Mouse (Mus musculus) cerebellum, adult 8-10 months (tissue): ENCODE results near the gene Tsga10ip.

Experiments used
- DNase-seq: peaks from one replicate; pipeline ENCODE4 v3.0.0; 2022

Tsga10ip gene

DNA sequence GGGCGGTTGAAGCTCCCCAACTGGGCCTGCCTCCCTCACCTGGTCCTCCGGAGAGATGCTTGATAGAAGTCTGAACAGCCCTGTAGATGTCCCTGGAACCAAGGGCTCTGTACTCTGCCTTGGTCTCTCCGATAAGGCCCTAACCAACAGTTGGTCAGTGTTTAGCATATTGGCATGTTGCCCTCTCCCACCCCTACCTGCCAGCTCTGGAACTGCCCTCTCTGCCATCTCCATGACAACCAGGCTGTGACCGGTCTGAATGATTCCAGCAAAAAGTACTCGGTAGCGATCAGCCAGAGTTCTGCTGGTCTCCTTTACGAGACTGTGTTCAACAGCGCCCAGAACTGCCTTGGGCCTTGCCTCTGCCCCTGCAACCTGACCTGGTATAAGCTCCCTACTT is at the start of gene Tsga10ip:
TSS of gene Tsga10ip (minus strand) at position 234 of the 400 bp plus-strand sequence.
- no peak for DNase-seq

DNA sequence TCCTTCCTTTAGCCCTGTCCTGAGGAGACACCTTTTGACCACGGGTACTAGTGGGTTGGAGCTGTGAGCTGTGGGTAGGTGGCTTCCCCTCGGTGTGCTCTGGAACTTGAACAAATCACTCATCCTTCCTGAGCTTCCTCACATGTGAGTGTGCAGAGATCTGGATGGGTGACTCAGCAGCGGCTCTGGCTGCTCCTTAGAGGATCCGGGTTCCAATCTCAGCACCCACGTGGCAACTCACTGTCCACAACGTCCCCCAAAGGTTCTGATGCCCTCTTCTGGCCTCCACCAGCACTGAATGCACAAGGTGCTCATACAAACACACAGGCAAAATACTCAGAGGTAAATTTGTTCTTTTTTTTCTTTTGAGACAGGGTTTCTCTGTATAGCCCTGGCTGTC is 49.4 kb upstream of the Tsga10ip start:
- DNase-seq, result no peak

DNA sequence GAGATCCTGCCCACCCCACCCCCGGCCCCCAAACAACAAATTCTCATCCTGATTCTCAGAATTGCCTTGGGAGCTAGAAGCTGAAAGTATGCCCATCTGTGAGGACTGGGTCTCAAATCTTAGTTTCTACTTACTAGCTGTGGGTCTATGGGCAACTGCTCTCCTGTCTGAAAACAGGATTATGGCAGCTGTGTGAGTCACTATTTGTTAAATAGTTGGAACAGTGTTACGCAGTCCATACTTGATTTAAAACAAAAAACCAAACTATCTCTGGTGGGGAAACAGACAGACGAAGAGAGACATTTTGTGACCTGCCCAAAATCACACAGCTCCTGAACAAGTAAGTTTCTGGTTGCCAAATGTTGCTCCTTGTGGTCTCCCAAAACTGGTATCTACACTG is 47.3 kb upstream of the Tsga10ip start:
- no peak for DNase-seq

DNA sequence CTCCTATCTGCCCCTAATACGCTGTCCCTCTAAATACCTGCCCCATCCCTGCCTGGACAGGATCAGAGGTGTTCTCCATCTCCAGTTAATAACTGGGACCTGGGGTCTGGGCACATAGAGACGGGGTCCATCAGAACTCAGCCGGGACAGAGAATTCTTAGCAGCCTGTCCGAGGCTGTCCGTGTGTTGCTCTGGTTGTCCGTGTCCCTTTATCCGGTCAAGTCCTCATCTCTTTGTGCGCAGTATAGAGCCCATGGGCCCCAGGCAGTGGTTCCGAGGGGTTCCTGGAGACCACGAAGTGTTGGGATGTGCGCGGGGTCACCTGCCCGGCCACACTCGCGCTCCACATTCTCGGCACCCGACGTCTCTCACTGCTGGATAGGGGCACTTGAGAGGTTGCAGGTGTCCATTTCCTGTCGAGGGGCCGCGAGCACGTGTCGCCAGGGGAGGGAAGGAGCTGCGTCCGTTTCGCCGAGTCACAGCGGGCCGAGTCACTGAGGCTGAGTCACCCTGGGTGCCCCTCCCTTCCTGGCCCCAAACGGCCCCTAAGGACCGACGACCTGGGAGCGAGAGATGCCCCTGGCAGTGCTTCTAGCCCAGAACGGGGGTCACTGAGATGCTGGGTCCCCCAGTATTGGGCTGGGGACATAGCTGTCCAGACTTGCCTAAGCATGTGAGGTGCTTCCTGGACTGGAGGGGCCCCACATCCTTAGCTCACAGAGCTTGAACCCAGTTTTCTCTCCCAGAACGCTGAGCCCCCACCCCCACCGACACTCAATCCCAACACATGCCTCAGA is 46.2 kb upstream of the Tsga10ip start:
- DNase-seq, result no peak

DNA sequence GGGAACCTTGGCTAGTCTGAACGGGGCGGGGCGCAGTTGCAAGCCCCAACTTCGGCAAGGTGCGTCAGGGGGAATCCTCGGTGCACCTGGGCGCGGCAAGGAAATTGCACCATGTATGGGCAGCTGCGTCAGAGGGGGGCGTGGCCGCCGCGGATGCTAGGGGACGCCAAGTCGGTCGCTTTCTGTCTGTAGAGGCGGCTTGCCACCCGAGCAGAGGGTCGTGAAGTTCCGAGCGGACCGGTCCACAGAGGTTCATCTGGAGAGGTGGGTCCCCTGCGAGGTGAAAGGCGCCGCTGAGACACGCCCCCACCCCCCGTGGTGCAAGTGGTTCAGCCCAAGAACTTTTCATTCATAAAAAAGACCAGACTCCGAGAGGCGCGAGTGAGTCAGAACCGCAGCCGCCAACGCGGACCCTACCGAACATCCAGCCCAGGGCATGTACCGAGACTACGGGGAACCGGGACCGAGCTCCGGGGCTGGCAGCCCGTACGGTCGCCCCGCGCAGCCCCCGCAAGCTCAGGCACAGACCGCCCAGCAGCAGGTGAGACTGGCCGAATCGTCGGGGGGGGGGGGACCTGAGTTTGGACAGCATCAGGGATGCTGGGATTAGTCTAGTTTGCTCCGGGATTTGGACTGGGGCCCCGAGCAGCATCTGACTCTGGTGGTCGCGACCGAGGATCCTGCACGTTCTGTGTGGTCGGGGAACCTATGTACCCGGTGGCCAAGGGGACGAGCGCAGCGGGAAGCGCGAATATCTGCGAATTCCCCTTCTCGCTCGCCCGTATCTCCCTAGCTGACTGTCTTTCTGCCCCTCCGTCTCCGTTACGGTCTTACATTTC is 45.4 kb upstream of the Tsga10ip start, which contains the start of gene Fosl1:
TSS of gene Fosl1 (plus strand) at position 33 of the 839 bp plus-strand sequence.
- DNase-seq, result peak; percentile 61

DNA sequence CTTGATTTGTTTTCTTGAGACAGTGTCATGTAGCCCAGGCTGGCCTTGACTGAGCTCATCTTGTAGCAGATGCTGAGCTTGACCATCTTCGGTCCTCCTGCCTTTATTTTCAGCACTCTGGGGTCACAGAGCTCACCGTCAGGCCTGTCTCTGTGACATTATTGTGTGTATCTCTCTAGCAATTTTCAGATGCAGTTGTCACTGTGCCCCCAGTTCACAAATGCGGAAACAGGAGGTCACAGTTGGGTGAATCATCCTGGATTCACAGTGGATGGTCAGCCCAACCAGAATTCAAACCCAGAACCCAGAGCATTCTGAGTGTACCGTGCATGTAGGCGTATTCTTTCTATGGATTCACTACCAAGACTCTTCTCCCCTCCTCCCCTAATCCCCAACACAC is 43.4 kb upstream of the Tsga10ip start:
- DNase-seq, result no peak

DNA sequence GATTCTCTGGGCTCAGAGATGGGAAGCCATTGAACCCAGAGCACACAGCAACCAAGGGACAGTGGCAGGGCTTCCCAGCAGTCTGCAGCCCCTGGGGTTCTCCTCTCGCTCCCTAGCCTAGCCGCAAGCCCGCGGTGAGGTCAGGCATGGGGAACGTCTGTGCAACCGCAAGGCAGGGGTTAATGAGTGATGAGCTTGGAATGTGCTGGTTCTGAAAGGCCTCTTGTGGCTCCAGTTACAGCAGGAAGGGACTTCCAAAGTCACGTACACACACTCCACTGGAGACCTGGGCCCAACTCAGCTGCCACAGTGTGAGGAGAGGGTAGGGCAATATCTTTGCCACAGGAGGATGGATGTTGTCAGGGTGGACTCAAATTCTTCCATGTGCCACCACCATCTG is 42.6 kb upstream of the Tsga10ip start:
- DNase-seq, result no peak

DNA sequence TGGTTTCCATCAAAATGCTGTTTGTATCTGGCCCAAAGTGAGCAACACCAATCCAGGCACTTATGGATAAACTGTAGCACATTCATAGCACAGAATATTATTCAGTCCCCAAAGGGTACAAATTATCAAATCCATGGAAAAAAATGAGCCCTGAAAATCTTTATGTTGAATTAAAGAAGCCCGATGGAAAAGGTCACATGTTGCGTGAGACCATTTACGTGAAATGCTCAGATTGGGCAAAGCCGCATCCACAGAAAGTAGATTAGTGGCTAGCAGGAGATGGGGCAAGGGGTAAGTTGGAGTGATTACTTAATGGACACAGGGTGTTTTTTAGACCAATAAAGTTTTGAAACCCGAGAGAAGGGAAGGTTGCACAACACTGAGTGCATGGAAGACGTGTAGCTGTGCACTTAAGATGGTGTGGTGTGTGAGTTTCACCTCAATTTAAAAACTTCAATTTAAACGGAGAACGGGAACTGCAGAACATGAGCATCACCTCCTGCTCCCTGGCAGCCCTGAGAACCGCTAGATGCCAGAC is 42.1 kb upstream of the Tsga10ip start:
- DNase-seq, result no peak

DNA sequence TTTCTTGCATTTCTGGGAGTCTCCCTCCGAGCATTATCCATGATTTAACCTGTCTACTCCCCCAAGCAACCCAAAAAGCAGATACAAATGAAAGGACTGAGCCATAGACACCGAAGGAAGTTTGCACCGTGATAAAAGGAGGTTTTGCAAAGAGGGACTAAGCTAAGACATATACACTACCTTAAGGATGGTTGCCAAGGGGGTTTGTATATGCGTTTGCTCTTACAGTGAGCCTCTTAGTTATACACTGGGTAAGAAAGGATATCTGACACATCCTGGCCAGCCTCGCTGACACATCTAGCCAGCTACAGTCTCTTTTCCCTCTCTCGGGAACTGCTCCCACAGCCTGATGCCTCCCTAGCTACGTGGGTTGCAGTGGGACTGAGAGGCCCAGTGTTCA is 31.6 kb upstream of the Tsga10ip start:
- no peak for DNase-seq

DNA sequence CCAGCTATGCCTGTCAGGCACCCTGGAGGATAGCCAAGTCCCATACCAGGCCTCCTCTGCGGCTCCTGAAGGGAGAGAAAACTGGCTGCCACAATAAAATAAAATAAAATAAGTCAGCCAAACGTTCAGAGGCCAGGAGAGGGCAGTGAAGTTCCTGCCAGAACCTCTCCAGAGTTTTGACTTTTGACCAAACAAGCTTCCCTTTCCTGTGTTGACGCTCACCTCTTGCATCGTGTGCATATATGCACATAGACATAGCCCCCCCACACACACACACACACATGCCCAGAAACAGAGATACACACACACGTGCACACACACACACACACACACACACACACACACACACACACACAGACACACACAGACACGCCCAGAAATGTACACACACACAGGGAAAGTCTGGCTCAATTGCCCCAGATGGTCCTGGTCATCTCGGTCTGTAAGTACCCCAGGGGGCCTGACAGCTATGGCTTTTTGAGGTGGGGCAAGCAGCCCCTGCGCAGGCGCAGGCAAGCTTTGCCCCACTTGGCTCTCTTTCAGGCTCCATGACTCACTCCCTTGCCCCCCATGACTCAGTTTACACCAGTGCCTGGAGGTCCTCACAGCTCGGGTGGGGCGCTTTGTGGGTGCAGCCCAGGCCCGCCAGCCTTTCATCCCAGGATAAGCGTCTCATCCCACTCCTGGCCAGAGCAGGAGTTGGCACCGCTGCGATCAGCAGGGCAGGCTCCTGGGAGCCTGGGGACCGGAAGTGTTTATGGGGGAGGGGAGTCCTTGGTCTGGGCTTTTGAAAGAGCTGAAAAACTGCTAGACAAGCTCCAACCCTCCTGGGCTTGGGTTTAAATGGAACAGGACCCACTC is 30.9 kb upstream of the Tsga10ip start:
- DNase-seq, result peak; percentile 38

DNA sequence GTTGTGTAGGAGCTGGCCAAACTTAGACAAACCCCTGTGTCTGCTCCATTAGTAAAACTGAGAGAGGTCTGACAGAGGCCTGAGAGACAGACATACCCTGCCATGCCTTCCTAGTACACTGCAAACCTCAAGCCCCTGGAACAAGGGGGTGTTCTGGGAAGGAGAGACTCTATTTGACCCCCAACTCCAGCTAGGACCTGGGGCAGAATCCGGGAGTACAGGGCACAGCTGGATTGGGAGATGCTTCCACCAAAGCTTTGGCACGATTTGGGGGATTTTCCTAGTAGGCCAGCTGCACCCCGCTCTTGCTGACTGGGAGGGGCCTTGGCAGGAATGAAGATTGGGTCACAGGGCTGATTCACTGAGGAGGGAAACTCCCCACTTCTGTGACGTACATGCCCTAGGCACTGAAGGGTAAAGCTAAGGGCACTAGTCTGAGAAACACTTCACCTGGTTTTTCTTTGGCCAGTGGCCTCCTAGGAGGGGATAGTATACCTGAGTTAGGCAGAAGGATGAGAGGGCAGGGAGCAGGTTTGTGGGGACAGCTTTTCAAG is 29.7 kb upstream of the Tsga10ip start:
- DNase-seq, result no peak

DNA sequence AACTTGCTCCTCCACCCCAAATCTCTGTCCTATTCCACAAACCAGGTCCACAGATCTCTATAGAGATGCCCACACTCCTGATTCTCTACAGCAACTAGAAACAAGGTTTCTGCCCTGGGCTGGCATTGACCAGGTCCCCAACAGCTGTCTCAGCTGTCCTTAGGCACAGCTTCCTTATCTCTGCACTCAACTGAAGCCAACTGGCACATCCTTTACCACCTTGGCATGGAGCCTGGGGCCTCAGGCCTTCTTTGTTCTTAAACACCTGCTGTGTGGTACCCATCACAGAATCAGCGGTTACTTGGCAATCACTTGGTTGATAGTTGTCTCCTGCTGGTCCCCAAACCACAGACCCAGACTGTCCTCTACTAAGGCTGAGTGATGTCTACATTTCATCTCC is 28.1 kb upstream of the Tsga10ip start:
- no peak for DNase-seq

DNA sequence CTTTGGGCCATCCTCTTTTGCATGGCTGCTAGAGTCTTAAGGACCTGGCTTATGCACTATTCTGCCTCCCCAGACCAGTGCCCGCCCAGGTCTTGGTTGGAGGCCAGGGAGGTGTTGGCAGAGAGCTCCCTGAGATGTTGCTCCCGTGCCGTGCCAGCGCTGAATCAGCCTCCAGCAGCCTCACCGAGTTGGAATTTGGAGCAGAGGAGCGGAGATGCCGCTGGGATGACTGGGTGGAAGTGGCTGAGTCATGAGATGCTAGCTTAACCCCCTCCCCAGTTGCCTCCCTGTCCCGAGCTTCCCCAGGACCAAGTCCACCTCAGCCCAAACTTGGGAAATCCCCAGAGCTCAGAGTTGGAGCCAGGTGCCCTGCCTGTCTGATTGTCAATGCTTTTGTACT is 27.5 kb upstream of the Tsga10ip start:
- peak; percentile 62 for DNase-seq

DNA sequence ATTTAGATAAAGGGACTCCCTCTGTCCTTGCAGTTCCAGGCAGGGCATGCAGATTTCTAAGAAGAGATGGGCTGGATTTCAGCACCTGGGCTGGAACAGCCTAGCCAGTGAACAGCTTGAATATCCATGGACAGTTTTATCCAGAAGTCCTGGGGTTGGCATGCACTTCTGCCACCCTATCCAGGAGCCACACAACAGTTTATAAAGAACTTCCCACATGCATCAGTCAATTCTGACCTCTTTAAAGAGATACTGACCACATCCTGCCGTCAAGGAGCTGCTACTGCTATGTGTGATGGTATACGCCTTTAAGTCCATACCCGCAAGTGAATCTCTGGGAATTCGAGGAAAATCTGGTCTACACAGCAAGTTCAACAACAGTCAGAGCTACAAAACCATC is 26.9 kb upstream of the Tsga10ip start:
- no peak for DNase-seq

DNA sequence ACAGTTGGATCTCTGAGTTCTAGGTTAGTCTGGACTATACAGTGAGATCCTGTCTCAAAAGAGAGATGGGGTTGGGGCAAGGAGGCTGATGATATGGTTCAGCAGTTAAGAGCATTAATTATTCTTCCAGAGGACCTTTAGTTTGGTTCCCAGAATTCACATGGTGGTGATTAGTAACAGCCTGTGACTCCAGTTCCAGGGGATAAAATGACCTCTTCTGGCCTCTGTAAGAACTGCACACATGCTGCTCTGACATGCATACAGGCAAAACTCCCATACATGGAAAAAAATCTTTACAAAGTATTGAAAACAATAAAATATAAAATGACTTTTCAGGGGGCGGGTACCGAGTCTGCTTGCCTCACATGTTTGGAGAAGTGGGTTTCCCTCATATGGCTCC is 25.8 kb upstream of the Tsga10ip start:
- no peak for DNase-seq

DNA sequence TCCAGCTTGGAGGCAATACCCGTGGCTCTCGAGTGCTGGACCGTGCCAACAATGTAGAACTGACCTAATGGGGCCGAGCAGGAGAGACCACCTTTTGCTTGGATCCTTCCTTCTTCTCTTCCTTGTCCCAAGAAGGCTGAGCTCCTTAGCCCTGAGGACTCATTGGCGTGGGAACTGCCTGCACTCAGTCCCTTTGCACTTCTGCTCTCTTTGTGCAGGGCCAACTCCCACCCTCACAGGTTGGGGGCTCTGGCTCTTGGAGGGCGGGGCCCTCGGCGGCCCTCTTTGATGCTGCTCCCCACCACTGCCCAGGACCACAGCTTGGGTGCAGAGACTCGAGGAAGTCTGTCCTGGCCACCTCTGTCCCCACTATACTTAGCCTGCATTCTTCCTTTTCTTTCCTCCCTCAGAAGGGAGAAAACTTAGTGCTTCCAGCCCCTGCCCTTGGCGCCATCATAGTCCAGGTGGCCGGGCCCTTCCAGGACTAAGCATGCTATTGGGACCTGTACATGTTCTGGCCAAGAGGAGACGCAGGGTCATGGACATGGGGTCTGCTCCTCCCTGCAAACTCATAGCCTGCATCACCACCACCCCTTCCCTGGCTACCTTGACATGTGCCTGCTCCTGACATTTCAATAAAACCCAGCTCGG is 24.4 kb upstream of the Tsga10ip start:
- DNase-seq, result no peak

DNA sequence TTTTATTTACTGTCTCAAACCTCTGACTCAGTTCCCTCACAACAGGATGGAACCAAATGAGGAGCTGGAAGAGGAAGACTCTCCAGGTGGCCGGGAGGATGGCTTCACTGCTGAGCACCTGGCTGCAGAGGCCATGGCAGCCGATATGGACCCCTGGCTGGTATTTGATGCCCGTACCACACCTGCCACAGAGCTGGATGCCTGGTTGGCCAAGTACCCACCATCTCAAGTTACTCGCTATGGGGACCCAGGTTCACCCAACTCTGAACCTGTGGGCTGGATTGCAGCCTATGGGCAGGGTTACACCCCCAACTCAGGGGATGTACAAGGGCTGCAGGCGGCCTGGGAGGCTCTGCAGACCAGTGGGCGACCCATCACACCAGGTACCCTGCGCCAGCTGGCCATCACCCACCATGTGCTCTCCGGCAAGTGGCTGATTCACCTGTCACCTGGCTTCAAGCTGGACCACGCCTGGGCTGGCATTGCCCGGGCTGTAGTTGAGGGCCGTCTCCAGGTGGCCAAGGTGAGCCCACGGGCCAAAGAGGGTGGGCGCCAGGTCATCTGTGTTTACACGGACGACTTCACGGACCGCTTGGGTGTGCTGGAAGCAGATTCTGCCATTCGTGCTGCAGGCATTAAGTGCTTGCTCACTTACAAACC is 23.7 kb upstream of the Tsga10ip start:
- peak; percentile 43 for DNase-seq

DNA sequence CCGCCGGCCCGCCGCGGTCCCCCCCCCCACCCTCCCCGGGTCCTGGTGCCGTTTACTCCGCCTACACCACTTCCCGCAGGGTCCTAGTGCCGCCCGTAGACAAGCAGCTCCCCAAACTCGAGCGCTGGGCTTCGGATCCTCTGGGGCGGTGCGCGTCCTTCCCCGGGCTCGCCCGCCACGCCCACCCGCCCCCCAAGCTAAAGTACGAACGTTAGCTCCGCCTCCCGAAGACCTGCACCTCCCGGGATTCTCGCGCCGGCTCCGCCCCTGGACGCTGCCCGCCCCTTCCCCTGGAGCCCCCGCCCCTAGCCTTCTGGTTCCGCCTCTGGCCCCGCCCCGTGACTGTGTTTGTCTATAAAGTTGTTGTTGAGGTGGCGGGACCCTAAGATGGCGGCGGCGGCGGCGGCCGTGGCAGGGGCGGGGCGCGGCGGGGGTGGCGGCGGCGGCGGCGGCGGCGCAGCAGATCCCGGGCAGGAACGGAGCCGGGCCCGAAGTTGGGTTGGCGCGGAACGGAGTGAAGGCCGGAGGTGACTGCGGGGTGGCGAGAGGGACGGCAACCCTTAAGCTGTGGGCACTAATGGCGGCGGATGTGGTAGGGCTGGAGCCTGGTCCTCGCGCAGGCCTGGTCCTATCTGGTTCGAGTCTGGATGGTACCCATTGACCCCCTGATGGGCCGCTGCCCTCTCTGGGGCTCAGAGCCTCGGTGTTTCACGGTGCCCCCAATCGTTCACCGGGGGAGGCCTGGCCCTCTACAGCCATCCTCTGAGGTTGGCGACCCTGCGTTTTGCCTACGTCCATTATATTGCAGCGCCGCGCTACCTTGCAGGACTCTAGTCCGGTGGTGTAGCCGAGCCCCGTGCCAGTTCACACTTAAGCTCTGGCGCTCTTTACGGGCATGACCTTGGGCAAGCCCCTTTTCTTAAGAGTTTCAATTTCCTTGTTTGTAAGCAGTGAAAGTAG is 22.7 kb upstream of the Tsga10ip start, which contains the start of the genes Drap1 and AI837181:
TSS of gene Drap1 (minus strand) at position 198 of the 960 bp plus-strand sequence.
TSS of gene AI837181 (plus strand) at position 363 of the 960 bp plus-strand sequence.
- peak; percentile 92 for DNase-seq

DNA sequence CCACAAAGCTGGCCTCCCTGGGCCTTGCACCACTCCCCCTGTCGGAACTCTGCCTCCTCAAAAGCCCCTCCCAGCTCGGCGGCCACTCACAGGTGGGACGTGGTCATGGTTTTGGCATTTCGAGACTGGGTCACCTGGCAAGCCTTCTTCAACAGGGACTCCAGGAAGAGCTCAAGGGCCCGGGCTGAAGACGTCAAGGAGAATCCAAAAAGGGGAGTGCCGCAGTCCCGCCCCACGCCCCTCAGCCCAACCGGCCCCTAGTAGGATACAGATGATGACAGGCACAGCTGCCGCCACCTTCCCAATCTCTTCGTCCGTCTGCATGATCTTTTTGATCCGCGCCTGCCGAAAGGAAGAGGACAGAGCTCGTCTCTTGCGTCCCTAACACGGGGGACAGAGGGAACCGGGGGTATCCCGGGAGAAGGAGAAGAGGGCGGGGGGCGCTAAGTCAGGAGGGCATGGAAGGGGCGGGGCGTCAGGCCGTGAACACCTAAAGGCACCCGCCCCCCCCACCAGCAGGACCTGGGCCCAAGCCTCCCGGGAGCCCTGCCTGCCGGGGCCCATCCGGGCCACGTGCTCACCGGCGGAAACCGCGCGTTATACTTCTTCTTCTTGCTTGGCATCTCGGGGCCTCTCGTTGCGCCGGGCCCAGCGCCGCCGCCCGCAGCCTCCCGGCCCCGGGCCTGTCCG is 21.9 kb upstream of the Tsga10ip start:
- DNase-seq, result peak; percentile 76
